Mouse (Mus musculus): Measurements from ENCODE around the gene Hoxd9.
A peak's percentile ranks its signal among the peaks of the same experiment; 100 is the strongest.

Gene Hoxd9

GRCm38 (mm10) chr2:74697567-74698121 is at the start of gene Hoxd9:
TSS of gene Hoxd9 (plus strand) at chr2:74697727.
- DNase-seq (ENCODE audit: low read depth), result peak; percentile 88

- DNase-seq (ENCODE audit: low read depth), result no peak
Measured at GRCm38 (mm10) chr2:74652996-74653340, 44.6 kb upstream of the Hoxd9 start.

GRCm38 (mm10) chr2:74653781-74654535 is 43.6 kb upstream of the Hoxd9 start:
- DNase-seq (ENCODE audit: low read depth), result no peak

GRCm38 (mm10) chr2:74654743-74655419 is 42.6 kb upstream of the Hoxd9 start:
- no peak for DNase-seq (ENCODE audit: low read depth)

GRCm38 (mm10) chr2:74655420-74655781 is 42.1 kb upstream of the Hoxd9 start:
- DNase-seq (ENCODE audit: low read depth), result no peak

- DNase-seq (ENCODE audit: low read depth), result no peak
Measured at GRCm38 (mm10) chr2:74655821-74656631, 41.5 kb upstream of the Hoxd9 start.

- DNase-seq (ENCODE audit: low read depth), result no peak
Measured at GRCm38 (mm10) chr2:74656632-74657021, 40.9 kb upstream of the Hoxd9 start.

- DNase-seq (ENCODE audit: low read depth), result no peak
Measured at GRCm38 (mm10) chr2:74657251-74658023, 40.1 kb upstream of the Hoxd9 start.

GRCm38 (mm10) chr2:74658024-74658666 is 39.4 kb upstream of the Hoxd9 start:
- no peak for DNase-seq (ENCODE audit: low read depth)

- DNase-seq (ENCODE audit: low read depth), result no peak
Measured at GRCm38 (mm10) chr2:74658667-74659371, 38.7 kb upstream of the Hoxd9 start.

GRCm38 (mm10) chr2:74659507-74660005 is 38.0 kb upstream of the Hoxd9 start, which contains the start of gene Evx2:
TSS of gene Evx2 (minus strand) at chr2:74659557.
- no peak for DNase-seq (ENCODE audit: low read depth)

- no peak for DNase-seq (ENCODE audit: low read depth)
Measured at GRCm38 (mm10) chr2:74660421-74661375, 36.8 kb upstream of the Hoxd9 start.

GRCm38 (mm10) chr2:74661685-74662084 is 35.8 kb upstream of the Hoxd9 start:
- peak; percentile 71 for DNase-seq (ENCODE audit: low read depth)

- peak; percentile 81 for DNase-seq (ENCODE audit: low read depth)
Measured at GRCm38 (mm10) chr2:74663291-74663925, 34.1 kb upstream of the Hoxd9 start.

- DNase-seq (ENCODE audit: low read depth), result no peak
Measured at GRCm38 (mm10) chr2:74666411-74666810, 31.1 kb upstream of the Hoxd9 start.

- DNase-seq (ENCODE audit: low read depth), result no peak
Measured at GRCm38 (mm10) chr2:74667191-74667841, 30.2 kb upstream of the Hoxd9 start.

- no peak for DNase-seq (ENCODE audit: low read depth)
Measured at GRCm38 (mm10) chr2:74667842-74668357, 29.6 kb upstream of the Hoxd9 start, which contains the start of gene Hoxd13. TSS of gene Hoxd13 (plus strand) at chr2:74668310.

All from NIH3T3 (cell line).